Mouse (Mus musculus): Measurements from ENCODE around the gene Sh3d21. TPM values are rescaled to one million over a fixed set of nuclear protein-coding genes. Genes with fewer than 3 reads are reported as not detected.

The Sh3d21 gene
- polyA plus RNA-seq (2014; fragmentation: Illumina TruSeq; extraction: RNeasy Lipid Tissue Mini Kit (QIAGEN cat#74804); ENCODE audit: low read depth, low replicate concordance): 20.0 TPM

DNA sequence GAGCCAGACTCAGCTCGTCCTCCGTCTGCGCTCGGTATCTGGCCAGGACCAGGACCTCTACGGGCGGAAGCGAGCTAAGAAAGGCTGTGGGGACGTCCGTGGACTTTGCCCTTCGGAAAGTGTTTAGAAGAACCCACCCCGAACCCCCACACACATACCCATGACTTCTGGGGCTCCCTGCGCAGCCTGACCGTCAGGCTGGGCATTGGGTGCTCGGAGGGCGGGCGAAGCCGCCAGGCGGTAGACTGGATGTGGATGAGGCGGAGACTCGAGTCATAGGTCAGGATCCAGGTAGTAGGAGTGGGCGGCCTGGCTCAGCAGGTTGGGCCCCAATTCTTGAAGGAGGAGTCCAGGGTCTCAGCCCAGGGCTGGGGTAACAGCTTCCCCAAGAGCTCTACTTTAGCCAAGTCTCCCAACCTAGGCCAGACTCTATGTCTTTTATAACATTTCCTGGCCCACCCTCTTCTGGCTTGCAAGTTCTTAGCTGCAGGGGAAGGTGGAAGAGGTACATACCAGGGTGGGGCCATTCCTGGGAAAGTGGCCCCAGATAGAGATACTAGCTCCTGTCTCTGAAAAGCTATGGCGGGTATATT, at the start of gene Sh3d21:
Gene Sh3d21 (minus strand): TSS at position 425 of the 593 bp plus-strand sequence.

DNA sequence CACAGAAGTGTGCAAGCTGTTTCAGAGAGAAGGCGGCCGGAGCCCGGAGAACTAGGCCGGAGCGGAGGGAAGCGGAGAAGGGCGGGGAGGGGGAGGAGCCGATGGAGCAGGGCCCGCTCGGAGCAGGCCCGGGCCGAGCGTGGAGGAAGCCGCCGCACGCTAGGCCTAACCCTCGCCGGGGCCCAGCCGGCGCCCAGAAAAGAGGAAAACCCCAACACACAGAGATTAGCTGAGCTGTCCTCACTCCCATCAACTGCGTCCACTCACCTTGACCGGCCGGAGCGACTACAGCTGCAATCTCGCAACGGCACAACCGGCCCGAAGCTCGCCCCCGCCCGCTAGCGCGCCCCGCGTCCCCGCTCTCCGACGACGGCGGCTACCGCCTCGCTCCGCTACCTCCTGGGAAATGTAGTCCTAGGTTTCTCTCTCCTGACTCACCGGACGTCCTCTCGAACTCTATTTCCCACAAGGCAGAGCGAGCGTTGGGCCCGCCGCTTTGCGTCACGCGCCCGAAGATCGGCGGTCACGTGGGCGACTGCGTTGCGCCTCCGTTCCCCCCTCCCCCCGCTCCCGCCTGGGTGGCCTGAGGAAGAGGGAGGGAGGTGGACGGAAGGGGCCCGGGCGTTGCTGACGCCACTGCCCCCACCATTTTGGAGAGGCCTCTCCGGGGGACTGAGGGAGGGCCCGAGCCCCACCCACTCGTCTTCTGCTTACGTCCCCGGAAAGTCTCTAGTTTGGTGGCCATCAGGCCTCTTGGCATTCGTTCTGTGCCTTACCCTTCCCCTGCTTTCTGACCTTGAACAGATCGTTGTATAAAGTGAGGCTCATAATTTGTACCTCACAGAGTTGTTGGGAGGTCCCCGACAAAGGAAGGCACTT, 39.3 kb upstream of the Sh3d21 start, which contains the start of gene Thrap3:
Gene Thrap3 (minus strand): TSS at position 458 of the 879 bp plus-strand sequence.

GRCm38 (mm10) chr4:126147533-126148160, 15.6 kb downstream of the Sh3d21 start, which contains the start of gene Eva1b:
Gene Eva1b (plus strand): TSS chr4:126147744.

GRCm38 (mm10) chr4:126103590-126104068, 59.7 kb downstream of the Sh3d21 start, which contains the start of gene Stk40:
Gene Stk40 (plus strand): TSS chr4:126103957.

Other genes starting within 250 kb of the Sh3d21 start
- gene Csf3r, start 138.9 kb downstream of the Sh3d21 start, polyA plus RNA-seq (2014; fragmentation: Illumina TruSeq; extraction: RNeasy Lipid Tissue Mini Kit (QIAGEN cat#74804); ENCODE audit: low read depth, low replicate concordance): 2.0 TPM
- gene Mrps15, start 116.6 kb downstream of the Sh3d21 start, polyA plus RNA-seq (2014; fragmentation: Illumina TruSeq; extraction: RNeasy Lipid Tissue Mini Kit (QIAGEN cat#74804); ENCODE audit: low read depth, low replicate concordance): 64.2 TPM
- 19.4 TPM for gene Oscp1, start 104.9 kb downstream of the Sh3d21 start, polyA plus RNA-seq (2014; fragmentation: Illumina TruSeq; extraction: RNeasy Lipid Tissue Mini Kit (QIAGEN cat#74804); ENCODE audit: low read depth, low replicate concordance)
- gene Lsm10, start 66.9 kb downstream of the Sh3d21 start, polyA plus RNA-seq (2014; fragmentation: Illumina TruSeq; extraction: RNeasy Lipid Tissue Mini Kit (QIAGEN cat#74804); ENCODE audit: low read depth, low replicate concordance): 20.4 TPM
- gene Stk40, start 59.5 kb downstream of the Sh3d21 start, polyA plus RNA-seq (2014; fragmentation: Illumina TruSeq; extraction: RNeasy Lipid Tissue Mini Kit (QIAGEN cat#74804); ENCODE audit: low read depth, low replicate concordance): 32.8 TPM
- 19.5 TPM for gene Eva1b, start 15.7 kb downstream of the Sh3d21 start, polyA plus RNA-seq (2014; fragmentation: Illumina TruSeq; extraction: RNeasy Lipid Tissue Mini Kit (QIAGEN cat#74804); ENCODE audit: low read depth, low replicate concordance)
- 120 TPM for gene Thrap3, start 39.3 kb upstream of the Sh3d21 start, polyA plus RNA-seq (2014; fragmentation: Illumina TruSeq; extraction: RNeasy Lipid Tissue Mini Kit (QIAGEN cat#74804); ENCODE audit: low read depth, low replicate concordance)
- 46.6 TPM for gene Map7d1, start 92.9 kb upstream of the Sh3d21 start, polyA plus RNA-seq (2014; fragmentation: Illumina TruSeq; extraction: RNeasy Lipid Tissue Mini Kit (QIAGEN cat#74804); ENCODE audit: low read depth, low replicate concordance)
- gene Trappc3, start 98.8 kb upstream of the Sh3d21 start, polyA plus RNA-seq (2014; fragmentation: Illumina TruSeq; extraction: RNeasy Lipid Tissue Mini Kit (QIAGEN cat#74804); ENCODE audit: low read depth, low replicate concordance): 92.2 TPM
- 11.6 TPM for gene Col8a2, start 123.3 kb upstream of the Sh3d21 start, polyA plus RNA-seq (2014; fragmentation: Illumina TruSeq; extraction: RNeasy Lipid Tissue Mini Kit (QIAGEN cat#74804); ENCODE audit: low read depth, low replicate concordance)
- 28.4 TPM for gene Adprhl2, start 158.2 kb upstream of the Sh3d21 start, polyA plus RNA-seq (2014; fragmentation: Illumina TruSeq; extraction: RNeasy Lipid Tissue Mini Kit (QIAGEN cat#74804); ENCODE audit: low read depth, low replicate concordance)
- gene Tekt2, start 162.2 kb upstream of the Sh3d21 start, polyA plus RNA-seq (2014; fragmentation: Illumina TruSeq; extraction: RNeasy Lipid Tissue Mini Kit (QIAGEN cat#74804); ENCODE audit: low read depth, low replicate concordance): 10.0 TPM

All from adipose tissue, adult 10 weeks (tissue).